Mouse (Mus musculus) embryonic facial prominence, embryonic 11.5 days (tissue): ENCODE results near the gene Dnal4. TPM values are rescaled to one million over a fixed set of nuclear protein-coding genes. Genes with fewer than 3 reads are reported as not detected.

Experiments
- ATAC-seq: fragments of 200-750 bp; cut with Nextera tagmentation; replicated peaks from 2 replicates; pipeline ENCODE4 v1.8.0; 2017; ENCODE audit warnings: low read depth; ENCODE audit not compliant: insufficient number of reproducible peaks, low FRiP score, low TSS enrichment
- DNase-seq: peaks from one replicate; pipeline ENCODE4 v3.0.0-alpha.2; 2015; ENCODE audit warnings: low spot score
- H3K27ac ChIP-seq: fragments of 300-500 bp; sonication (generic); replicated peaks from 2 replicates; pipeline ENCODE4 v1.5.1; 2014; ENCODE audit warnings: mild to moderate bottlenecking, low read depth, low read length, control low read depth
- H3K27me3 ChIP-seq: fragments of 300-500 bp; sonication (generic); 2 replicates; pipeline ENCODE4 v1.6.1; 2014; ENCODE audit warnings: mild to moderate bottlenecking, low read length, moderate library complexity, mixed read lengths; ENCODE audit not compliant: control insufficient read depth, insufficient read depth
- H3K36me3 ChIP-seq: fragments of 300-500 bp; sonication (generic); replicated peaks from 2 replicates; pipeline ENCODE4 v1.6.1; 2014; ENCODE audit warnings: low read depth, mild to moderate bottlenecking, low read length, moderate library complexity, mixed read lengths; ENCODE audit not compliant: control insufficient read depth, insufficient read depth
- H3K4me1 ChIP-seq: fragments of 300-500 bp; sonication (generic); 2 replicates; pipeline ENCODE4 v1.6.1; 2014; ENCODE audit warnings: low read length, mixed read lengths; ENCODE audit not compliant: control insufficient read depth, insufficient read depth
- H3K4me2 ChIP-seq: fragments of 300-500 bp; sonication (generic); 2 replicates; pipeline ENCODE4 v1.6.1; 2014; ENCODE audit warnings: low read depth, mild to moderate bottlenecking, control low read depth, low read length, moderate library complexity
- H3K4me3 ChIP-seq: fragments of 300-500 bp; sonication (generic); 2 replicates; pipeline ENCODE4 v1.5.1; 2014; ENCODE audit warnings: low read depth, low read length, control low read depth
- H3K9ac ChIP-seq: fragments of 300-500 bp; sonication (generic); replicated peaks from 2 replicates; pipeline ENCODE4 v1.6.1; 2014; ENCODE audit warnings: mild to moderate bottlenecking, control low read depth, low read length
- H3K9me3 ChIP-seq: fragments of 300-500 bp; sonication (generic); replicated peaks from 2 replicates; pipeline ENCODE4 v1.6.1; 2016; ENCODE audit warnings: mild to moderate bottlenecking, low read length, inconsistent platforms, mixed read lengths; ENCODE audit not compliant: control insufficient read depth
- WGBS: fragments of 180-500 bp; shearing (Covaris S2); extraction: QIAGEN DNeasy Blood & Tissue Kit; methylation state at CpG from one replicate; pipeline ENCODE4 v1.1.7; 2014; 5-methylcytosine and 5-hydroxymethylcytosine counted together
- polyA plus RNA-seq: library from polyadenylated mRNA; unstranded; fragments of >200 nt; fragmentation: Nextera tagmentation; extraction: Ambion mirVana; gene quantifications from 2 replicates; pipeline ENCODE4 v1.2.1, GENCODE M21; 2014

Dnal4 gene
- polyA plus RNA-seq, 1 experiment from 2014 or later: 61.6 TPM

- ATAC-seq: no peak
- Histone ChIP-seq H3K27me3 (no peaks in the 10 kb centered on the region), H3K9ac (no peak overlapping the region; the same call in 1 of the 2 replicates), H3K9me3 (no peaks in the 10 kb centered on the region), H3K4me2 (peak overlapping the region; percentile 87; the same call in 1 of the 2 replicates), H3K27ac (no peak overlapping the region), H3K4me1 (no peaks in the 10 kb centered on the region), H3K4me3 (no peak overlapping the region), H3K36me3 (peaks cover 6% of the 10 kb centered on the region)
- 81% methylated on average over 3 of the region's 3 CpGs for WGBS
- DNase-seq: no peak
Measured at GRCm38 (mm10) chr15:79740739-79741138, 36.9 kb downstream of the Dnal4 start.

GRCm38 (mm10) chr15:79734311-79734710, 43.3 kb downstream of the Dnal4 start:
- DNase-seq (no peak), ATAC-seq (no peak)
- Histone ChIP-seq H3K9ac (no peak overlapping the region), H3K4me3 (no peak overlapping the region), H3K27ac (no peak overlapping the region), H3K36me3 (peaks cover 6% of the 10 kb centered on the region), H3K27me3 (no peaks in the 10 kb centered on the region), H3K4me2 (no peak overlapping the region), H3K4me1 (no peaks in the 10 kb centered on the region), H3K9me3 (no peaks in the 10 kb centered on the region)
- 82% methylated on average over 8 of the region's 8 CpGs for WGBS

- H3K4me2 ChIP-seq: no peak overlapping the region
- no peak overlapping the region for H3K4me3 ChIP-seq
- H3K9ac ChIP-seq: no peak overlapping the region
- H3K36me3 ChIP-seq: peaks cover 6% of the 10 kb centered on the region
- no peaks in the 10 kb centered on the region for H3K9me3 ChIP-seq
- DNase-seq: no peak
- no peaks in the 10 kb centered on the region for H3K27me3 ChIP-seq
- WGBS: 86% methylated on average over 4 of the region's 4 CpGs
- no peak for ATAC-seq
- no peaks in the 10 kb centered on the region for H3K4me1 ChIP-seq
- H3K27ac ChIP-seq: no peak overlapping the region
Measured at GRCm38 (mm10) chr15:79733640-79734039, 44.0 kb downstream of the Dnal4 start.

GRCm38 (mm10) chr15:79733192-79733591, 44.5 kb downstream of the Dnal4 start:
- 90% methylated on average over 8 of the region's 8 CpGs for WGBS
- no peaks in the 10 kb centered on the region for H3K27me3 ChIP-seq
- H3K27ac ChIP-seq: no peak overlapping the region
- peaks cover 6% of the 10 kb centered on the region for H3K36me3 ChIP-seq
- no peak for ATAC-seq
- no peak overlapping the region for H3K4me3 ChIP-seq
- H3K4me2 ChIP-seq: no peak overlapping the region
- H3K9ac ChIP-seq: no peak overlapping the region
- H3K4me1 ChIP-seq: no peaks in the 10 kb centered on the region
- no peaks in the 10 kb centered on the region for H3K9me3 ChIP-seq
- DNase-seq: no peak

GRCm38 (mm10) chr15:79731554-79731953, 46.1 kb downstream of the Dnal4 start:
- Histone ChIP-seq H3K4me2 (no peak overlapping the region), H3K4me3 (no peak overlapping the region), H3K27ac (no peak overlapping the region), H3K4me1 (no peaks in the 10 kb centered on the region), H3K9me3 (no peaks in the 10 kb centered on the region), H3K36me3 (peaks cover 8% of the 10 kb centered on the region), H3K27me3 (no peaks in the 10 kb centered on the region), H3K9ac (no peak overlapping the region)
- ATAC-seq (no peak), DNase-seq (no peak)
- 88% methylated on average over 7 of the region's 7 CpGs for WGBS

GRCm38 (mm10) chr15:79728731-79729388, 48.8 kb downstream of the Dnal4 start:
- Histone ChIP-seq H3K9ac (no peak overlapping the region; the same call in 1 of the 2 replicates), H3K36me3 (peaks cover 6% of the 10 kb centered on the region), H3K4me3 (no peak overlapping the region), H3K27ac (no peak overlapping the region), H3K4me2 (no peak overlapping the region), H3K4me1 (no peaks in the 10 kb centered on the region), H3K27me3 (no peaks in the 10 kb centered on the region), H3K9me3 (no peaks in the 10 kb centered on the region)
- DNase-seq: no peak
- 91% methylated on average over 10 of the region's 10 CpGs for WGBS
- no peak for ATAC-seq

- H3K9me3 ChIP-seq: no peaks in the 10 kb centered on the region
- no peak overlapping the region for H3K27ac ChIP-seq
- H3K36me3 ChIP-seq: peaks cover 6% of the 10 kb centered on the region
- ATAC-seq (no peak), DNase-seq (no peak)
- no peak overlapping the region for H3K4me3 ChIP-seq
- no peak overlapping the region; the same call in 1 of the 2 replicates for H3K9ac ChIP-seq
- 68% methylated on average over 5 of the region's 5 CpGs for WGBS
- H3K4me2 ChIP-seq: no peak overlapping the region
- no peaks in the 10 kb centered on the region for H3K27me3 ChIP-seq
- H3K4me1 ChIP-seq: no peaks in the 10 kb centered on the region
Measured at GRCm38 (mm10) chr15:79728311-79728710, 49.3 kb downstream of the Dnal4 start.

- Histone ChIP-seq H3K4me3 (no peak overlapping the region), H3K9me3 (no peaks in the 10 kb centered on the region), H3K4me2 (no peak overlapping the region), H3K36me3 (peaks cover 6% of the 10 kb centered on the region), H3K9ac (no peak overlapping the region), H3K27ac (no peak overlapping the region), H3K27me3 (no peaks in the 10 kb centered on the region), H3K4me1 (no peaks in the 10 kb centered on the region)
- ATAC-seq (no peak), DNase-seq (no peak)
- 85% methylated on average over 6 of the region's 6 CpGs for WGBS
Measured at GRCm38 (mm10) chr15:79727840-79728239, 49.8 kb downstream of the Dnal4 start.
